Mouse (Mus musculus) myocyte (in vitro differentiated cells): Measurements from ENCODE around the gene Spred1. TPM values are rescaled to one million over a fixed set of nuclear protein-coding genes. Genes with fewer than 3 reads are reported as not detected.

ENCODE experiments used
- H3K27me3 ChIP-seq: one replicate; pipeline ENCODE4 v1.6.1; 2011; ENCODE audit not compliant: control insufficient read depth, insufficient read depth, insufficient read length
- H3K36me3 ChIP-seq: one replicate; pipeline ENCODE4 v1.6.1; 2011; ENCODE audit not compliant: control insufficient read depth, insufficient read depth
- H3K4me2 ChIP-seq: one replicate; pipeline ENCODE4 v1.6.1; 2011; ENCODE audit warnings: low read depth, control low read depth
- H3K4me3 ChIP-seq: one replicate; pipeline ENCODE4 v1.5.1; 2011; ENCODE audit warnings: mild to moderate bottlenecking, control low read depth, moderate library complexity
- H3K79me2 ChIP-seq: one replicate; pipeline ENCODE4 v1.6.1; 2011; ENCODE audit not compliant: control insufficient read depth, insufficient read depth
- H3ac ChIP-seq: one replicate; pipeline ENCODE4 v1.6.1; 2011; ENCODE audit not compliant: control insufficient read depth, insufficient read length
- CEBPB ChIP-seq: IDR thresholded peaks from 2 replicates; pipeline ENCODE4 v1.6.1; 2011; ENCODE audit warnings: mild to moderate bottlenecking, moderate library complexity; ENCODE audit not compliant: poor library complexity, insufficient read depth, severe bottlenecking
- E2F4 ChIP-seq: IDR thresholded peaks from one replicate; pipeline ENCODE4 v1.6.1; 2011; ENCODE audit warnings: mild to moderate bottlenecking, control low read depth, moderate library complexity; ENCODE audit not compliant: insufficient read depth
- MAX ChIP-seq: IDR thresholded peaks from one replicate; pipeline ENCODE4 v1.6.1; 2011; ENCODE audit warnings: low read depth, mild to moderate bottlenecking, control low read depth
- MYOD1 ChIP-seq, 3 experiments: IDR thresholded peaks; one replicate each; pipeline ENCODE4 v1.6.1; 2011; ENCODE audit warnings: control low read depth in 2 of 3, low read depth in 2 of 3, mild to moderate bottlenecking in 2 of 3, moderate library complexity in 1 of 3; ENCODE audit not compliant: insufficient read length in 2 of 3, control insufficient read depth in 1 of 3
- MYOG ChIP-seq, 3 experiments: IDR thresholded peaks; one replicate each; pipeline ENCODE4 v1.6.1; 2011; ENCODE audit warnings: control low read depth in 2 of 3, low read depth in 2 of 3, mild to moderate bottlenecking in 2 of 3; ENCODE audit not compliant: insufficient read length in 2 of 3, control insufficient read depth in 1 of 3, insufficient read depth in 1 of 3
- POLR2A ChIP-seq: IDR thresholded peaks from one replicate; pipeline ENCODE4 v1.6.1; 2011; ENCODE audit warnings: low read depth, mild to moderate bottlenecking, control low read depth, moderate library complexity; ENCODE audit not compliant: insufficient read length
- POLR2AphosphoS2 ChIP-seq: IDR thresholded peaks from one replicate; pipeline ENCODE4 v1.6.1; 2011; ENCODE audit warnings: low read depth, control low read depth; ENCODE audit not compliant: insufficient read length
- REST ChIP-seq: IDR thresholded peaks from one replicate; pipeline ENCODE4 v1.6.1; 2011; ENCODE audit warnings: mild to moderate bottlenecking, control low read depth, moderate library complexity; ENCODE audit not compliant: insufficient read depth, insufficient read length
- SRF ChIP-seq: IDR thresholded peaks from one replicate; pipeline ENCODE4 v1.6.1; 2011; ENCODE audit warnings: low read depth; ENCODE audit not compliant: control insufficient read depth, insufficient read length
- TCF12 ChIP-seq: IDR thresholded peaks from one replicate; pipeline ENCODE4 v1.6.1; 2011; ENCODE audit warnings: mild to moderate bottlenecking, control low read depth; ENCODE audit not compliant: poor library complexity, insufficient read depth, severe bottlenecking
- TCF3 ChIP-seq: IDR thresholded peaks from one replicate; pipeline ENCODE4 v1.6.1; 2011; ENCODE audit warnings: low read depth, control low read depth; ENCODE audit not compliant: insufficient read length
- USF1 ChIP-seq: IDR thresholded peaks from one replicate; pipeline ENCODE4 v1.6.1; 2011; ENCODE audit warnings: low read depth, mild to moderate bottlenecking, control low read depth, moderate library complexity
- polyA plus RNA-seq: library from polyadenylated mRNA; unstranded; fragments of >200 nt; fragmentation: generic; extraction: Trizol; gene quantifications from one replicate; pipeline ENCODE4 v1.2.1, GENCODE M21; 2012; ENCODE audit warnings: missing spikeins

The Spred1 gene
- polyA plus RNA-seq, 1 experiment = 7.1 TPM

DNA sequence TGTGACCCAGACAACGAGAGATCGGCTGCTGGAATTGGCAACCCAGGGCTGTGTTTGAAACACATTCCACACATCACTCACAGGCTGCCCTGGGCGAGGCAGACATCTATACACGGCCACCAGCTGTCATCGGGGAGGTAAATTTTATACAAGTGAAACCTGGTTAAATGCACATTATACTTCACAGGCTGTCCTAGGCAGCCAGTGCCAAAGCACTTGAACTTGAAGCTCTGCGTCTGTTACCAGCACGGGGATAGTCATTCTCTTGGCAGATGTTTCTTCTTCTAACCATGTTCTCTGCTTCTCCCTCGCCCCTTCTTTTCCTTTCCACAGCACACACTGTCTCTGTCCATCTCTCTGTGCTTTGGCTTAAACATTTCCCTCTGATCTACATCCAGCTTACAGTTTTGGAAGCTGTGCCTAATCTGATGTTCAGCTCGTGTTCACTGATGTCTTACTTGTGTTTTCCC lies 79.7 kb downstream of the Spred1 start:
- Histone ChIP-seq H3ac (no peak overlapping the region), H3K4me3 (no peak overlapping the region), H3K36me3 (no peaks in the 10 kb centered on the region), H3K79me2 (no peaks in the 10 kb centered on the region), H3K27me3 (no peaks in the 10 kb centered on the region), H3K4me2 (no peak overlapping the region)
- TF ChIP-seq E2F4 (no peak), MAX (no peak), REST (no peak), MYOG (IDR thresholded peaks at IDR 0.05; ENCODE audit: control insufficient read depth in 1 of 3, insufficient read depth in 1 of 3, insufficient read length in 2 of 3, low read depth in 2 of 3) (no peak), SRF (no peak), USF1 (no peak), TCF3 (no peak), CEBPB (no peak), MYOD1 (IDR thresholded peaks at IDR 0.05; ENCODE audit: control insufficient read depth in 1 of 3, insufficient read length in 2 of 3, low read depth in 2 of 3) (no peak), POLR2A (no peak), TCF12 (no peak), POLR2AphosphoS2 (no peak)

GRCm38 (mm10) chr2:117203350-117203749 lies 82.2 kb downstream of the Spred1 start:
- Histone ChIP-seq H3K79me2 (no peaks in the 10 kb centered on the region), H3K36me3 (no peaks in the 10 kb centered on the region), H3K4me2 (no peak overlapping the region), H3K27me3 (no peaks in the 10 kb centered on the region), H3ac (no peak overlapping the region), H3K4me3 (no peak overlapping the region)
- no peak for TF ChIP-seq CEBPB

DNA sequence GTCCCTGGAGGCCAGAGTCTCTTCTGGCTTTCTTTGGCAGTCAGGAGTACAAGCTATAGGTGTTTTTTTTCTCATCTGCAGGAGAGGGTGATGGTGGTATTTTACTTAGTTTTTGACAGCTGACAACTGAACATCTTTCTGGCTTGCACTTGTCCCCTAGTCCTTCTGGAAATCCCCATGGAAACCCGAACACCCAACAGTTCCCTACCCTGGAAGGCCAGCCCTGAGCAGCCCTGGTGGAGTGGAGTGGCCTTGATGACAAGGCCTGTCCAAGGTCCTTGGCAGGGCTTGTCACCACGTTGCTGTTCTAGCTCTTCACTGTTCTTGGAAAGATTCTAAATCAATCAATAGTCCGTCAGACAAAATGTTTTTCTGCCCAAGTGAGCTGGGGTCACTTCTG lies 83.4 kb downstream of the Spred1 start:
- no peaks in the 10 kb centered on the region for H3K36me3 ChIP-seq
- no peak overlapping the region for H3K4me3 ChIP-seq
- no peak overlapping the region for H3K4me2 ChIP-seq
- no peak overlapping the region for H3ac ChIP-seq
- no peaks in the 10 kb centered on the region for H3K27me3 ChIP-seq
- TF ChIP-seq MYOG (IDR thresholded peaks at IDR 0.05; ENCODE audit: control insufficient read depth in 1 of 3, insufficient read depth in 1 of 3, insufficient read length in 2 of 3, low read depth in 2 of 3) = no peak
- TF ChIP-seq CEBPB = no peak
- TF ChIP-seq POLR2AphosphoS2 = no peak
- no peak for TF ChIP-seq POLR2A
- no peak for TF ChIP-seq USF1
- TF ChIP-seq TCF12 = no peak
- TF ChIP-seq E2F4 = no peak
- no peak for TF ChIP-seq REST
- TF ChIP-seq MYOD1 (IDR thresholded peaks at IDR 0.05; ENCODE audit: control insufficient read depth in 1 of 3, insufficient read length in 2 of 3, low read depth in 2 of 3) = no peak
- no peak for TF ChIP-seq TCF3
- no peak for TF ChIP-seq MAX
- no peak for TF ChIP-seq SRF
- H3K79me2 ChIP-seq = no peaks in the 10 kb centered on the region

DNA sequence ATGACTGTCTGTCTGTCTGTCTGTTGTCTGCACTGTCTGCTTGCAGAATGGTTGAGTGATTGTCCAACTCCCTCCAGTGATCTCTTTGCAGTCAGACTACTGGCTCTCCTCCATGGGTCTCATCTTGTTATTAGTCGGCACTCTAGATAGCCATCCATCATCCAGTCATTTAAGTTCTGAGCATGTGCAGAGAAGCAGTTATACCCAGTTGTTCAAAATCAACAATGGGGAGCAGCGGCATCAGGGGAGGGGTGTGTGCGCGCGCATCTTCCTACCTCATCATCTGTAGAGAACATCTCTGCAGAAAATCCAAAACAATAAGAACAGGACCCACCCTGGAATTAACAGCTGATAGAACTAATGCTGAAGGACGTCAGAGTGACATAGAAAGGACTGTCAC lies 83.9 kb downstream of the Spred1 start:
- Histone ChIP-seq H3ac (no peak overlapping the region), H3K4me3 (no peak overlapping the region), H3K27me3 (no peaks in the 10 kb centered on the region), H3K36me3 (no peaks in the 10 kb centered on the region), H3K79me2 (no peaks in the 10 kb centered on the region), H3K4me2 (no peak overlapping the region)
- no peak for TF ChIP-seq MYOD1 (IDR thresholded peaks at IDR 0.05; ENCODE audit: control insufficient read depth in 1 of 3, insufficient read length in 2 of 3, low read depth in 2 of 3)
- TF ChIP-seq CEBPB = no peak
- TF ChIP-seq POLR2AphosphoS2 = no peak
- TF ChIP-seq SRF = no peak
- no peak for TF ChIP-seq REST
- TF ChIP-seq TCF3 = no peak
- no peak for TF ChIP-seq USF1
- no peak for TF ChIP-seq POLR2A
- TF ChIP-seq E2F4 = no peak
- no peak for TF ChIP-seq MYOG (IDR thresholded peaks at IDR 0.05; ENCODE audit: control insufficient read depth in 1 of 3, insufficient read depth in 1 of 3, insufficient read length in 2 of 3, low read depth in 2 of 3)

- no peak overlapping the region for H3K4me3 ChIP-seq
- H3ac ChIP-seq = no peak overlapping the region
- TF ChIP-seq TCF12 = no peak
- no peaks in the 10 kb centered on the region for H3K27me3 ChIP-seq
- H3K4me2 ChIP-seq = peak overlapping the region; percentile 69
- H3K79me2 ChIP-seq = no peaks in the 10 kb centered on the region
- no peaks in the 10 kb centered on the region for H3K36me3 ChIP-seq
Observed at GRCm38 (mm10) chr2:117210416-117211085, 89.4 kb downstream of the Spred1 start.
